Mouse (Mus musculus) embryonic stem cell, embryonic (primary cell): ENCODE measurements around the gene Samd1.

Experiments used
- CTCF ChIA-PET, 4 experiments: fragments of 300-600 bp in 2 of 4; fragments of 350-600 bp in 2 of 4; sonication (Branson Sonifier 250); formaldehyde crosslinking; loops; one replicate each; lab custom pipeline; 2022; ENCODE audit warnings: inconsistent platforms in 2 of 4; lab: Charles Lee
- POLR2A ChIA-PET, 4 experiments: fragments of 300-600 bp in 2 of 4; fragments of 350-600 bp in 2 of 4; sonication (Branson Sonifier 250); formaldehyde crosslinking; loops; one replicate each; lab custom pipeline; 2022; ENCODE audit warnings: antibody characterized with exemption in 4 of 4, inconsistent platforms in 1 of 4; lab: Charles Lee

Samd1 gene

DNA sequence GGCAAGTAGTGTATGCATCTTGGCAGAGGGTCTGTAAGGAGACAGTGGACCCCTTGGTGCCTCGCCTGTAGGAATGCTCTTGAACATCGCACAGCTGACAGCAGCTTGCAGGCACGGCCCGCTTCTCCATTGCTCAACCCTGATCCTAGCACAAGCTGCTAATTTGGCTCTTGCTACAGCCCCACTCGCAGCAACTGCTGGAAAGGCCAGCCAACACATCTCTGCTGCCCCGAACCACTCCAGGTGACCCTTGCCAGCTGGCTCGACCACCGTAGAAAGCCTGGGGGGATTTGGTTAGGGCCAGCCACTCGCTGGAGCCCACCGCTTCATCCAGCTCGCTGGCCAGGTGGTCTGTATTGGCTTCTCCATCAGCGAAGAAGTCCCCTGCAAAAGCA, 45.5 kb downstream of the Samd1 start:
- POLR2A ChIA-PET: interaction anchor here (0.6 to 5.1 kb wide), 15 partner anchors 9 to 162 kb away, joined by 3 to 25 read pairs (median 4); partner anchors contain the start of genes Dcaf15 (in 1 of the 4), Gm10643 (in 1 of the 4), Palm3 (in 1 of the 4) and Rfx1 (in 1 of the 4)
- CTCF ChIA-PET: interaction anchor here in 3 of 4 experiments (0.5 to 3.1 kb wide), 10 partner anchors 10 to 165 kb away, joined by 3 to 9 read pairs (median 4); partner anchors contain the start of gene Dcaf15 (in 1 of the 3)

- POLR2A ChIA-PET: interaction anchor here (0.6 to 5.1 kb wide), 17 partner anchors 10 to 303 kb away, joined by 3 to 25 read pairs (median 4); partner anchors contain the start of genes Dcaf15 (in 2 of the 4), Rfx1 (in 2 of the 4), Adgre5 (in 1 of the 4) and Asf1b (in 1 of the 4)
- CTCF ChIA-PET: interaction anchor here (0.6 to 3.1 kb wide), 15 partner anchors 10 to 548 kb away, joined by 3 to 9 read pairs (median 3); no protein-coding TSS in a partner anchor
These were observed 46.6 kb downstream of the Samd1 start for GRCm38 (mm10) chr8:84044103-84044502.

- POLR2A ChIA-PET: interaction anchor here (0.7 to 5.1 kb wide), 15 partner anchors 9 to 304 kb away, joined by 3 to 25 read pairs (median 4); partner anchors contain the start of genes Dcaf15 (in 2 of the 4), Rfx1 (in 2 of the 4), Adgre5 (in 1 of the 4) and Asf1b (in 1 of the 4)
- CTCF ChIA-PET: interaction anchor here (0.6 to 1.7 kb wide), 12 partner anchors 9 to 547 kb away, joined by 3 to 7 read pairs (median 3); no protein-coding TSS in a partner anchor
These were observed 47.4 kb downstream of the Samd1 start, which contains the start of gene Rln3 for GRCm38 (mm10) chr8:84044900-84045299. TSS of gene Rln3 (minus strand) at chr8:84045000.

- POLR2A ChIA-PET: interaction anchor here in 2 of 4 experiments (0.6 to 1.4 kb wide), 6 partner anchors 11 to 935 kb away, joined by 3 to 7 read pairs (median 4); partner anchors contain the start of gene Rfx1 (in 1 of the 2)
- CTCF ChIA-PET: interaction anchor here in 2 of 4 experiments (0.6 to 0.8 kb wide), 4 partner anchors 15 to 174 kb away, joined by 3 to 4 read pairs (median 3); partner anchors contain the start of genes Asf1b (in 1 of the 2) and Gm10644 (in 1 of the 2)
These were observed 49.0 kb downstream of the Samd1 start for GRCm38 (mm10) chr8:84046505-84046904.

- POLR2A ChIA-PET: interaction anchor here in 1 of 4 experiments (1.7 to 4.1 kb wide), 2 partner anchors 9 to 20 kb away, joined by 6 to 25 read pairs; partner anchors contain the start of gene Rfx1
- CTCF ChIA-PET: interaction anchor here in 1 of 4 experiments (1.2 kb wide), 1 partner anchor 9 kb away, joined by 3 read pairs; no protein-coding TSS in a partner anchor
These were observed 50.7 kb downstream of the Samd1 start for GRCm38 (mm10) chr8:84048171-84048570.
